Mouse (Mus musculus) kidney, adult 2 months (tissue): Measurements from ENCODE around the gene Jmjd8.

Source experiments
- CTCF ChIP-seq: fragments of 200-500 bp; conservative IDR thresholded peaks from 2 replicates; pipeline ENCODE4 v1.5.1; 2011; ENCODE audit warnings: low read depth, mild to moderate bottlenecking, control low read depth, low read length, moderate library complexity, mixed read lengths; ENCODE audit not compliant: insufficient read depth, insufficient read length
- POLR2A ChIP-seq: fragments of 200-500 bp; IDR thresholded peaks from one replicate; pipeline ENCODE4 v1.6.1; 2011; ENCODE audit warnings: low read depth, low read length, control low read depth

- TF ChIP-seq CTCF (no peak), POLR2A (no peak)
These were observed 49.3 kb downstream of the Jmjd8 start for GRCm38 (mm10) chr17:25877741-25878610.
